Mouse (Mus musculus) heart, embryonic 13.5 days (tissue): ENCODE data around the gene Slc5a5. TPM values are rescaled to one million over a fixed set of nuclear protein-coding genes. Genes with fewer than 3 reads are reported as not detected.

ENCODE experiments used
- ATAC-seq: fragments of 200-750 bp; cut with Nextera tagmentation; 2 replicates; pipeline ENCODE4 v1.8.0; 2017; ENCODE audit warnings: moderate TSS enrichment; ENCODE audit not compliant: insufficient number of reproducible peaks, low FRiP score, low TSS enrichment; ENCODE audit errors: extremely low read depth
- H3K27ac ChIP-seq: fragments of 300-500 bp; sonication (generic); replicated peaks from 2 replicates; pipeline ENCODE4 v1.5.1; 2015; ENCODE audit warnings: moderate library complexity, mild to moderate bottlenecking, inconsistent platforms
- H3K27me3 ChIP-seq: fragments of 300-500 bp; sonication (generic); replicated peaks from 2 replicates; pipeline ENCODE4 v1.6.1; 2015; ENCODE audit warnings: mild to moderate bottlenecking, inconsistent platforms
- H3K36me3 ChIP-seq: fragments of 300-500 bp; sonication (generic); 2 replicates; pipeline ENCODE4 v1.6.1; 2015; ENCODE audit warnings: mild to moderate bottlenecking, inconsistent platforms
- H3K4me1 ChIP-seq: fragments of 300-500 bp; sonication (generic); 2 replicates; pipeline ENCODE4 v1.6.1; 2015; ENCODE audit warnings: inconsistent platforms
- H3K4me2 ChIP-seq: fragments of 300-500 bp; sonication (generic); 2 replicates; pipeline ENCODE4 v1.6.1; 2015; ENCODE audit warnings: inconsistent platforms, mild to moderate bottlenecking, moderate library complexity
- H3K4me3 ChIP-seq: fragments of 300-500 bp; sonication (generic); 2 replicates; pipeline ENCODE4 v1.5.1; 2015; ENCODE audit warnings: moderate library complexity, mild to moderate bottlenecking, inconsistent platforms
- H3K9ac ChIP-seq: fragments of 300-500 bp; sonication (generic); 2 replicates; pipeline ENCODE4 v1.6.1; 2015; ENCODE audit warnings: inconsistent platforms, mild to moderate bottlenecking, moderate library complexity
- H3K9me3 ChIP-seq: fragments of 300-500 bp; sonication (generic); 2 replicates; pipeline ENCODE4 v1.6.1; 2016; ENCODE audit warnings: inconsistent platforms
- WGBS: fragments of 180-500 bp; shearing (Covaris S2); methylation state at CpG from one replicate; pipeline ENCODE4 v1.1.7; 2015; ENCODE audit warnings: mixed read lengths; 5-methylcytosine and 5-hydroxymethylcytosine counted together
- polyA plus RNA-seq: library from polyadenylated mRNA; unstranded; fragments of >200 nt; fragmentation: Nextera tagmentation; extraction: Ambion mirVana; gene quantifications from 2 replicates; pipeline ENCODE4 v1.2.1, GENCODE M21; 2015

The Slc5a5 gene
- 0.06 and 0.09 TPM in 2 replicates for polyA plus RNA-seq

- H3K9me3 ChIP-seq: 0 out of 2 replicates have a peak, but pooled peaks cover 3% of the 10 kb centered on the region
- peak within 1 kb of the TSS; percentile 58 for H3K4me2 ChIP-seq
- H3K27ac ChIP-seq: no peak within 1 kb of the TSS
- H3K4me3 ChIP-seq: peak within 1 kb of the TSS; percentile 40
- no peak for ATAC-seq
- H3K9ac ChIP-seq: peak within 1 kb of the TSS; percentile 60
- H3K27me3 ChIP-seq: peaks cover 74% of the 10 kb centered on the region
- 2% methylated on average over 80 of the region's 80 CpGs for WGBS
- peaks cover 25% of the 10 kb centered on the region for H3K36me3 ChIP-seq
- H3K4me1 ChIP-seq: peaks cover 24% of the 10 kb centered on the region
Measured at GRCm38 (mm10) chr8:70892022-70892895, at the start of gene Slc5a5. TSS of gene Slc5a5 (minus strand) at chr8:70892757.

GRCm38 (mm10) chr8:70941478-70941877, 48.9 kb upstream of the Slc5a5 start:
- ATAC-seq: no peak
- H3K4me1 ChIP-seq: no peaks in the 10 kb centered on the region
- 58% methylated on average over 2 of the region's 2 CpGs for WGBS

GRCm38 (mm10) chr8:70937200-70937599, 44.6 kb upstream of the Slc5a5 start:
- WGBS: 76% methylated on average over 6 of the region's 6 CpGs

More at GRCm38 (mm10) chr8:70941478-70941877, 48.9 kb upstream of the Slc5a5 start:
- H3K36me3 ChIP-seq: no peaks in the 10 kb centered on the region
- H3K9me3 ChIP-seq: no peaks in the 10 kb centered on the region
- no peak overlapping the region for H3K27ac ChIP-seq
- H3K4me3 ChIP-seq: no peak overlapping the region
- no peak overlapping the region for H3K9ac ChIP-seq
- no peaks in the 10 kb centered on the region for H3K27me3 ChIP-seq
- no peak overlapping the region for H3K4me2 ChIP-seq

GRCm38 (mm10) chr8:70934786-70935185, 42.2 kb upstream of the Slc5a5 start:
- no peak overlapping the region for H3K9ac ChIP-seq
- H3K4me3 ChIP-seq: no peak overlapping the region
- H3K27me3 ChIP-seq: no peaks in the 10 kb centered on the region
- no peaks in the 10 kb centered on the region for H3K9me3 ChIP-seq
- no peak overlapping the region for H3K27ac ChIP-seq
- WGBS: 54% methylated on average over 7 of the region's 7 CpGs
- H3K4me2 ChIP-seq: no peak overlapping the region
- H3K4me1 ChIP-seq: no peaks in the 10 kb centered on the region
- 0 out of 2 replicates have a peak, but pooled peaks cover 6% of the 10 kb centered on the region for H3K36me3 ChIP-seq
- ATAC-seq: no peak

More at GRCm38 (mm10) chr8:70937200-70937599, 44.6 kb upstream of the Slc5a5 start:
- no peak for ATAC-seq
- Histone ChIP-seq H3K9ac (no peak overlapping the region), H3K4me1 (no peaks in the 10 kb centered on the region), H3K4me2 (no peak overlapping the region), H3K36me3 (0 out of 2 replicates have a peak, but pooled peaks cover 6% of the 10 kb centered on the region), H3K9me3 (no peaks in the 10 kb centered on the region), H3K27ac (no peak overlapping the region), H3K27me3 (no peaks in the 10 kb centered on the region), H3K4me3 (no peak overlapping the region)

- peaks cover 6% of the 10 kb centered on the region for H3K4me1 ChIP-seq
- H3K9ac ChIP-seq: no peak overlapping the region
- H3K36me3 ChIP-seq: 0 out of 2 replicates have a peak, but pooled peaks cover 6% of the 10 kb centered on the region
- WGBS: 83% methylated on average over 4 of the region's 4 CpGs
- no peak overlapping the region for H3K4me3 ChIP-seq
- ATAC-seq: no peak
- H3K27ac ChIP-seq: no peak overlapping the region
- H3K27me3 ChIP-seq: no peaks in the 10 kb centered on the region
- H3K4me2 ChIP-seq: no peak overlapping the region
- H3K9me3 ChIP-seq: no peaks in the 10 kb centered on the region
Measured at GRCm38 (mm10) chr8:70933036-70933435, 40.5 kb upstream of the Slc5a5 start.

GRCm38 (mm10) chr8:70931731-70932130, 39.2 kb upstream of the Slc5a5 start:
- 87% methylated on average over 11 of the region's 11 CpGs for WGBS
- no peak overlapping the region for H3K4me2 ChIP-seq
- ATAC-seq: no peak
- H3K27ac ChIP-seq: no peak overlapping the region
- no peak overlapping the region for H3K9ac ChIP-seq
- no peak overlapping the region for H3K4me3 ChIP-seq
- H3K27me3 ChIP-seq: no peaks in the 10 kb centered on the region
- H3K4me1 ChIP-seq: peaks cover 6% of the 10 kb centered on the region
- H3K36me3 ChIP-seq: 0 out of 2 replicates have a peak, but pooled peaks cover 6% of the 10 kb centered on the region
- no peaks in the 10 kb centered on the region for H3K9me3 ChIP-seq

- Histone ChIP-seq H3K9ac (peak overlapping the region; percentile 33; the same call in 1 of the 2 replicates), H3K27me3 (no peaks in the 10 kb centered on the region), H3K4me3 (no peak overlapping the region), H3K36me3 (0 out of 2 replicates have a peak, but pooled peaks cover 6% of the 10 kb centered on the region), H3K4me2 (no peak overlapping the region), H3K9me3 (no peaks in the 10 kb centered on the region), H3K27ac (no peak overlapping the region), H3K4me1 (peaks cover 6% of the 10 kb centered on the region)
- WGBS: 58% methylated on average over 5 of the region's 5 CpGs
- ATAC-seq: no peak
Measured at GRCm38 (mm10) chr8:70928778-70929322, 36.3 kb upstream of the Slc5a5 start.

- H3K9me3 ChIP-seq: no peaks in the 10 kb centered on the region
- H3K27me3 ChIP-seq: no peaks in the 10 kb centered on the region
- H3K4me2 ChIP-seq: no peak overlapping the region
- no peak overlapping the region for H3K4me3 ChIP-seq
- H3K27ac ChIP-seq: no peak overlapping the region
- H3K9ac ChIP-seq: no peak overlapping the region
- 81% methylated on average over 3 of the region's 3 CpGs for WGBS
- H3K4me1 ChIP-seq: peaks cover 6% of the 10 kb centered on the region
- ATAC-seq: no peak
- H3K36me3 ChIP-seq: 0 out of 2 replicates have a peak, but pooled peaks cover 6% of the 10 kb centered on the region
Measured at GRCm38 (mm10) chr8:70928096-70928495, 35.5 kb upstream of the Slc5a5 start.

GRCm38 (mm10) chr8:70926396-70926795, 33.8 kb upstream of the Slc5a5 start:
- Histone ChIP-seq H3K4me3 (no peak overlapping the region), H3K9ac (no peak overlapping the region), H3K36me3 (peaks cover 6% of the 10 kb centered on the region; the same call in 1 of the 2 replicates), H3K9me3 (no peaks in the 10 kb centered on the region), H3K4me2 (no peak overlapping the region), H3K4me1 (peaks cover 6% of the 10 kb centered on the region), H3K27ac (no peak overlapping the region), H3K27me3 (no peaks in the 10 kb centered on the region)
- ATAC-seq: no peak
- 83% methylated on average over 5 of the region's 5 CpGs for WGBS

- H3K36me3 ChIP-seq: peaks cover 13% of the 10 kb centered on the region
- no peaks in the 10 kb centered on the region for H3K27me3 ChIP-seq
- no peak overlapping the region for H3K4me3 ChIP-seq
- no peak overlapping the region for H3K27ac ChIP-seq
- no peak for ATAC-seq
- H3K4me1 ChIP-seq: peaks cover 6% of the 10 kb centered on the region
- H3K9me3 ChIP-seq: no peaks in the 10 kb centered on the region
- H3K4me2 ChIP-seq: no peak overlapping the region
- H3K9ac ChIP-seq: no peak overlapping the region
- WGBS: 85% methylated on average over 4 of the region's 4 CpGs
Measured at GRCm38 (mm10) chr8:70925754-70926153, 33.2 kb upstream of the Slc5a5 start.

- Histone ChIP-seq H3K4me1 (peaks cover 11% of the 10 kb centered on the region), H3K9ac (no peak overlapping the region), H3K9me3 (no peaks in the 10 kb centered on the region), H3K36me3 (peaks cover 22% of the 10 kb centered on the region), H3K4me2 (no peak overlapping the region), H3K27me3 (no peaks in the 10 kb centered on the region), H3K4me3 (no peak overlapping the region), H3K27ac (no peak overlapping the region)
- no peak for ATAC-seq
- WGBS: 80% methylated on average over 4 of the region's 4 CpGs
Measured at GRCm38 (mm10) chr8:70924151-70924550, 31.6 kb upstream of the Slc5a5 start.
